Mouse (Mus musculus): ENCODE results near the gene Utp3.
"Not testable (repeated sequence)": the region's sequence is repeated elsewhere in the genome, so short reads cannot be mapped to it uniquely, and the experiment has no call there.

DNA sequence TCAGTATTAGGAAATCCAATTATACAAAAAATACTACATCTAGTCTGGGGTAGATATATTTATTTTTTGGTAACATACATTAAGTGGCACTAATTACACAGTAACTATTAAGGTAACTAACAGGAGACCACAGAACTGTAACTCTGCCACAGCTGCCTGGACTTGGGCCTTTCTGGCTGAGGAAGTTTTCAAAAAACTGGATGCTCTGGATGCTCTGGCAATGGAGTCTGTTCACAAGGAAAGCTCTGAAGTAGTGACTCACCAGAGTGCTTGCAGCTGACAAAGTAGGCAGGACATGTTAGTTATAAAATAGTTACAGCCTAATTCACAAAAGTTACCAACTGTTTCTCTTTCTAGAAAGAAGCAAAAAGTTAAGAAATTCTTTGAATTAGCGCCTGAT, 9.9 kb upstream of the Utp3 start:
- TF ChIP-seq POLR2A, CTCF (IDR thresholded peaks at IDR 0.05; ENCODE audit: extremely low read depth, insufficient read depth, low read length): not testable (repeated sequence)

Data from cortical plate, adult 2 months (tissue).